Mouse (Mus musculus): ENCODE results near the gene Tctex1d2. TPM values are rescaled to one million over a fixed set of nuclear protein-coding genes. Genes with fewer than 3 reads are reported as not detected.

Gene Tctex1d2
- polyA plus RNA-seq, 1 experiment from 2014 or later, result 36.7 TPM

DNA sequence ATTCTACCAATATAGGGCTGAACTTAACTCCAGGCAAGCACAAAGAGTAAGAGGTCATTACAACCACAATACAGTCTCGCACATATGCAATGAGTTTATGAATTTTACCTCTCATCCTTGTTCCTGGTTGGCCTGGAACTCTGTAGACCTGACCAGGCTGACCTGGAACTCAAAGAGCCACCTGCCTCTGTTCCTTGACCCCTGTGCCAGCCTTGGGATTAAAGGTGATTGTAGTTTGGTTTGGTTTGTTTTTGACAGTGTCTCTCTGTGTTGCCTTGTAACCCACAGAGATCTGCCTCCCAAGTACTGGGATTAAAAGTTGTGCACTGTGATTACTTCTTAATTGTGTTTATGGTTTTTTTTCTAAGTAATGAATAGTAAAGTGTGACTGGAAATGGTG, 37.3 kb downstream of the Tctex1d2 start:
- Histone ChIP-seq H3K9ac (no peak overlapping the region), H3K9me3 (no peaks in the 10 kb centered on the region), H3K4me3 (replicated peaks) (no peak overlapping the region), H3K4me2 (replicated peaks) (no peak overlapping the region), H3K27me3 (replicated peaks) (no peaks in the 10 kb centered on the region), H3K4me1 (replicated peaks) (no peaks in the 10 kb centered on the region), H3K36me3 (peaks cover 7% of the 10 kb centered on the region; the same call in 1 of the 2 replicates), H3K27ac (no peak overlapping the region)
- 78% methylated on average over 1 of the region's 1 CpGs for WGBS
- ATAC-seq, result no peak

- peaks cover 7% of the 10 kb centered on the region; the same call in 1 of the 2 replicates for H3K36me3 ChIP-seq
- no peaks in the 10 kb centered on the region for H3K27me3 ChIP-seq (replicated peaks)
- no peak overlapping the region for H3K27ac ChIP-seq
- peak; percentile 48; the same call in 1 of the 2 replicates for ATAC-seq
- 63% methylated on average over 10 of the region's 10 CpGs for WGBS
- no peaks in the 10 kb centered on the region for H3K9me3 ChIP-seq
- no peak overlapping the region for H3K4me2 ChIP-seq (replicated peaks)
- H3K4me3 ChIP-seq (replicated peaks), result no peak overlapping the region
- H3K4me1 ChIP-seq (replicated peaks), result no peaks in the 10 kb centered on the region
- H3K9ac ChIP-seq, result no peak overlapping the region
Observed at GRCm38 (mm10) chr16:32457589-32458386, 38.3 kb downstream of the Tctex1d2 start.

- H3K36me3 ChIP-seq, result peaks cover 3% of the 10 kb centered on the region; the same call in 1 of the 2 replicates
- H3K9me3 ChIP-seq, result no peaks in the 10 kb centered on the region
- no peak overlapping the region for H3K4me2 ChIP-seq (replicated peaks)
- ATAC-seq, result no peak
- no peaks in the 10 kb centered on the region; the same call in 1 of the 2 replicates for H3K4me1 ChIP-seq (replicated peaks)
- 59% methylated on average over 4 of the region's 4 CpGs for WGBS
- no peaks in the 10 kb centered on the region for H3K27me3 ChIP-seq (replicated peaks)
- no peak overlapping the region for H3K27ac ChIP-seq
- H3K4me3 ChIP-seq (replicated peaks), result no peak overlapping the region
- no peak overlapping the region for H3K9ac ChIP-seq
Observed at GRCm38 (mm10) chr16:32460518-32460917, 41.0 kb downstream of the Tctex1d2 start.

DNA sequence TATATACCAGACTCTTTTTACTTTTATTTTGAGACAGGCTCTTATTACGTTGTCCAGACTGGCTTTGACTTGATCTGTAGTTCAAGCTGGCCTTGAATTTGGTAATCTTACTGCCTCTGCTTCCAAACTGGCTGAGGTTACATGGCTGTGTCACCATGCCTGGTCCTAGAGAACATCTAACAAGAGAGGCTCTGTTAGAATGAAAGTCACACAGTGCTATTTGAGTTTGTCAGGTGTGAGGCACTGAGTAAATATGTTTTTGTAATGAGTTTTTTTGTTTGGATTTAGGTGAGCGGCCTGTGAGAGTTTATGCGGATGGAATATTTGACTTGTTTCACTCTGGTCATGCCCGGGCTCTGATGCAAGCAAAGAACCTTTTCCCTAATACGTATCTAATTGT, 42.2 kb downstream of the Tctex1d2 start:
- no peak for ATAC-seq
- whole genome bisulfite sequencing, result 87% methylated on average over 5 of the region's 5 CpGs
- no peak overlapping the region for H3K27ac ChIP-seq

GRCm38 (mm10) chr16:32462950-32463349, 43.4 kb downstream of the Tctex1d2 start:
- Histone ChIP-seq H3K4me1 (replicated peaks) (no peaks in the 10 kb centered on the region; the same call in 1 of the 2 replicates), H3K4me3 (replicated peaks) (no peak overlapping the region), H3K27ac (peak overlapping the region; percentile 57), H3K9me3 (no peaks in the 10 kb centered on the region), H3K27me3 (replicated peaks) (no peaks in the 10 kb centered on the region), H3K36me3 (0 out of 2 replicates have a peak, but pooled peaks cover 3% of the 10 kb centered on the region), H3K4me2 (replicated peaks) (no peak overlapping the region), H3K9ac (no peak overlapping the region)
- 89% methylated on average over 16 of the region's 16 CpGs for WGBS
- ATAC-seq, result peak; percentile 61

More for the DNA sequence above, 42.2 kb downstream of the Tctex1d2 start:
- Histone ChIP-seq H3K9me3 (no peaks in the 10 kb centered on the region), H3K9ac (no peak overlapping the region), H3K36me3 (0 out of 2 replicates have a peak, but pooled peaks cover 3% of the 10 kb centered on the region), H3K4me3 (replicated peaks) (no peak overlapping the region), H3K4me1 (replicated peaks) (no peaks in the 10 kb centered on the region; the same call in 1 of the 2 replicates), H3K27me3 (replicated peaks) (no peaks in the 10 kb centered on the region), H3K4me2 (replicated peaks) (no peak overlapping the region)

- Histone ChIP-seq H3K36me3 (0 out of 2 replicates have a peak, but pooled peaks cover 3% of the 10 kb centered on the region), H3K27me3 (replicated peaks) (no peaks in the 10 kb centered on the region), H3K4me1 (replicated peaks) (no peaks in the 10 kb centered on the region; the same call in 1 of the 2 replicates), H3K9ac (no peak overlapping the region), H3K27ac (peak overlapping the region; percentile 57), H3K4me3 (replicated peaks) (no peak overlapping the region), H3K9me3 (no peaks in the 10 kb centered on the region), H3K4me2 (replicated peaks) (no peak overlapping the region)
- ATAC-seq, result peak; percentile 95
- WGBS, result 60% methylated on average over 2 of the region's 2 CpGs
Observed at GRCm38 (mm10) chr16:32463426-32463825, 43.9 kb downstream of the Tctex1d2 start.

- H3K27me3 ChIP-seq (replicated peaks), result no peaks in the 10 kb centered on the region
- no peak for ATAC-seq
- no peaks in the 10 kb centered on the region for H3K9me3 ChIP-seq
- no peak overlapping the region for H3K4me3 ChIP-seq (replicated peaks)
- no peak overlapping the region for H3K9ac ChIP-seq
- H3K36me3 ChIP-seq, result no peaks in the 10 kb centered on the region
- no peak overlapping the region for H3K27ac ChIP-seq
- WGBS, result 0% methylated on average over 1 of the region's 1 CpGs
- H3K4me2 ChIP-seq (replicated peaks), result no peak overlapping the region
- H3K4me1 ChIP-seq (replicated peaks), result no peaks in the 10 kb centered on the region; the same call in 1 of the 2 replicates
Observed at GRCm38 (mm10) chr16:32464908-32465307, 45.4 kb downstream of the Tctex1d2 start.

- no peaks in the 10 kb centered on the region for H3K9me3 ChIP-seq
- 82% methylated on average over 3 of the region's 3 CpGs for WGBS
Observed at GRCm38 (mm10) chr16:32468488-32468887, 49.0 kb downstream of the Tctex1d2 start.

GRCm38 (mm10) chr16:32469404-32470105, 50.1 kb downstream of the Tctex1d2 start:
- no peak for ATAC-seq
- 79% methylated on average over 5 of the region's 5 CpGs for WGBS
- H3K36me3 ChIP-seq, result peaks cover 15% of the 10 kb centered on the region; the same call in 1 of the 2 replicates

More at GRCm38 (mm10) chr16:32468488-32468887, 49.0 kb downstream of the Tctex1d2 start:
- H3K9ac ChIP-seq, result no peak overlapping the region
- H3K4me2 ChIP-seq (replicated peaks), result no peak overlapping the region
- no peak overlapping the region for H3K27ac ChIP-seq
- no peaks in the 10 kb centered on the region; the same call in 1 of the 2 replicates for H3K4me1 ChIP-seq (replicated peaks)
- H3K27me3 ChIP-seq (replicated peaks), result no peaks in the 10 kb centered on the region
- no peak overlapping the region for H3K4me3 ChIP-seq (replicated peaks)
- ATAC-seq, result no peak
- H3K36me3 ChIP-seq, result peaks cover 15% of the 10 kb centered on the region; the same call in 1 of the 2 replicates

GRCm38 (mm10) chr16:32472276-32473015, 52.9 kb downstream of the Tctex1d2 start:
- Histone ChIP-seq H3K27me3 (replicated peaks) (no peaks in the 10 kb centered on the region), H3K4me2 (replicated peaks) (no peak overlapping the region), H3K36me3 (peaks cover 15% of the 10 kb centered on the region; the same call in 1 of the 2 replicates), H3K9ac (no peak overlapping the region), H3K4me3 (replicated peaks) (no peak overlapping the region), H3K9me3 (no peaks in the 10 kb centered on the region), H3K27ac (no peak overlapping the region), H3K4me1 (replicated peaks) (no peaks in the 10 kb centered on the region)
- 69% methylated on average over 7 of the region's 7 CpGs for WGBS
- ATAC-seq, result peak; percentile 12; the same call in 1 of the 2 replicates

More at GRCm38 (mm10) chr16:32469404-32470105, 50.1 kb downstream of the Tctex1d2 start:
- no peak overlapping the region for H3K9ac ChIP-seq
- no peak overlapping the region for H3K4me3 ChIP-seq (replicated peaks)
- no peak overlapping the region for H3K4me2 ChIP-seq (replicated peaks)
- H3K27ac ChIP-seq, result no peak overlapping the region
- H3K9me3 ChIP-seq, result no peaks in the 10 kb centered on the region
- no peaks in the 10 kb centered on the region for H3K27me3 ChIP-seq (replicated peaks)
- no peaks in the 10 kb centered on the region for H3K4me1 ChIP-seq (replicated peaks)

DNA sequence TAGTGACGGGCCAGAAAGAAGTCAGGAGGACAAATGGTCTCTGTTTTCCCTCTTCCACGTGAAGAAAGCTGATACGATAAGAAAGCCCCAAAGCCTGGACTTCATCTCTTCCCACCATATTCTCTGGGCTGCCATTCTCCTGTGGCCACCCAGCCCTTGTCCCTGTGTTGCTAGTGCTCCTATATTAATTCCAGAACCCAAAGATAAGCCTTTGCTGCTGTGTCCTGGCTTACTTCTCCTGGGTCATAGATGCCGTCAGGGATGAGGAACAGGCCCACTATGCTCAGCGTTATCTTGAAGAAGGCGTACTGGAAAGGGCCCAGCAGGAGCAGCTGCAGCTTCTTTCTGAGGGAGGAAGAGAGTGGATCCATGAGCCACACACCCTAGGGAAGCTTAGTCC, 57.8 kb downstream of the Tctex1d2 start:
- H3K4me3 ChIP-seq (replicated peaks), result no peak overlapping the region
- 78% methylated on average over 6 of the region's 6 CpGs for WGBS
- no peaks in the 10 kb centered on the region for H3K27me3 ChIP-seq (replicated peaks)
- peaks cover 5% of the 10 kb centered on the region; the same call in 1 of the 2 replicates for H3K36me3 ChIP-seq
- no peak for ATAC-seq
- H3K4me1 ChIP-seq (replicated peaks), result no peaks in the 10 kb centered on the region
- H3K9ac ChIP-seq, result no peak overlapping the region
- H3K27ac ChIP-seq, result no peak overlapping the region
- H3K9me3 ChIP-seq, result no peaks in the 10 kb centered on the region
- H3K4me2 ChIP-seq (replicated peaks), result no peak overlapping the region
